Mouse (Mus musculus): ENCODE results near the gene Celf5.
"Not testable (repeated sequence)": the region's sequence is repeated elsewhere in the genome, so short reads cannot be mapped to it uniquely, and the experiment has no call there.

Gene Celf5

DNA sequence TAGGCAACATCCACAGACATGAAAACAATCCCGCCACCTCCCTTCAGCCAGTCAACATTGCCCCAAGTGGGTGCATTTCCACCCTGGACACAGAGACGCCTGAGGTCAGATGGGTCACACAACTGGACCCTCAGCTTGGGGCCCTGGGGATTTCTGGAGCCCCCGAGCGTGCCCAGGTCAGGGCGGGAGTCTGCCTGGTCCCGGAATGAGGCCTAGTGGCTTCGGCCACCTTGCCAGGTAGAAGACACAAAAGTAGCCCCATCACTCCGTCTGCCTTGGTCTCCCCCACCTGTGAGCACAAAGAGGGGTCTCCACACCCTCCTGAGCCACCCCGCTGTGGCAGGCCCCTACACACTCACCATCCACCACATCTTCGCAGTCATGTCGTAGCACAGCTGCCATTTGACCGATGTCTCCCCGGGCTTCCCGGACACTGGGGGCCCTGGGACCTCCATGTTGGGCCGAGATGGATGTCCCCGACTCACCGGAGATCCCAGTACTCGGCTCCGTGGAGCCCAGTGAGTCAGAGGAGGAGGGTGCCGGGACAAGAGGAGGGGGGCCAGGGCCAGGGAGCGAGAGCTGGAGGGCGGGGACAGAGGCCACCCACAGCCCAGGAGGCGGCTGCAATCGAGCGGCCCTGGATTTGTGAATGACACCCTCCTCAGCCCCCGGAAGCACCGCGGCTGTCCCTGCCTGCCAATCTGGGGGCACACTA is 27.2 kb downstream of the Celf5 start, which contains the start of gene Nfic:
TSS of gene Nfic (minus strand) at position 455 of the 715 bp plus-strand sequence.
- in situ Hi-C loops (cut with MboI, MseI): no loop called here

DNA sequence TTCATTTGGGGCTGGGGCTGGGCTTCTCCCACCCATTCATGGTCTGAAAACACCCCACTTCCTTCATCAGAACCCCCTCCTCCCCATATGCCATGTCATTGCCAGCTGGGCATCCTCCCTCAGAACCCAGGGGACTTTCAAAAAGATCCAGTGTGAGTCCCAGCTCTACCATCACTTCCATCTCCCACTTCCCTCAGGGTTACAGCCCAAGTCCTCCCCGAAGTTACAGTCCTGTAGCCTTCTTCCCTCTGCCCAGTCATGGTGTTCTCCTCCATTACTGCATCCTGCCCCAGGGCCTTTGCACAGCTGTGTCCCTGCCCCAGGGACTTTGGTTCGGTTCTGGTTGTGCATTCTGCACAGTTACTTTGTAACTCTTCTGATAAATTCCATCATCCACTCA is 28.4 kb downstream of the Celf5 start:
- in situ Hi-C loops (cut with MboI, MseI): no loop called here

DNA sequence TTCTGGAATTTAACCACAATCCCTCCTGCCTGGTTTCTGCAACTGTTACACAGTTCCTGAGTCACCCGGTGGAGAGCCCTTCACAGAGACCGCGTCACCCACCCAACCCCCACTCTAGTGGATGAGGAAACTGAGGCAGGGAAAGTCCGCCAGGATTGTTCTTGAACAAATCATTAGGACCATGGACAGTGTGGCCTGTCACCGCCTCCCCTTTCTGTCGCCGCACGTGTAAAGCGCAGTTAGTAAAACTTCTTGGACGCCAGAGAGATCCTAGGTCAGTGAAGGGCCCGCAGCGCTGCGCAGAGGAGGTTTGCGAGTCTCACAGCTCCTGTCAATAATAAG is 29.6 kb downstream of the Celf5 start:
- in situ Hi-C loops (cut with MboI, MseI): no loop called here

DNA sequence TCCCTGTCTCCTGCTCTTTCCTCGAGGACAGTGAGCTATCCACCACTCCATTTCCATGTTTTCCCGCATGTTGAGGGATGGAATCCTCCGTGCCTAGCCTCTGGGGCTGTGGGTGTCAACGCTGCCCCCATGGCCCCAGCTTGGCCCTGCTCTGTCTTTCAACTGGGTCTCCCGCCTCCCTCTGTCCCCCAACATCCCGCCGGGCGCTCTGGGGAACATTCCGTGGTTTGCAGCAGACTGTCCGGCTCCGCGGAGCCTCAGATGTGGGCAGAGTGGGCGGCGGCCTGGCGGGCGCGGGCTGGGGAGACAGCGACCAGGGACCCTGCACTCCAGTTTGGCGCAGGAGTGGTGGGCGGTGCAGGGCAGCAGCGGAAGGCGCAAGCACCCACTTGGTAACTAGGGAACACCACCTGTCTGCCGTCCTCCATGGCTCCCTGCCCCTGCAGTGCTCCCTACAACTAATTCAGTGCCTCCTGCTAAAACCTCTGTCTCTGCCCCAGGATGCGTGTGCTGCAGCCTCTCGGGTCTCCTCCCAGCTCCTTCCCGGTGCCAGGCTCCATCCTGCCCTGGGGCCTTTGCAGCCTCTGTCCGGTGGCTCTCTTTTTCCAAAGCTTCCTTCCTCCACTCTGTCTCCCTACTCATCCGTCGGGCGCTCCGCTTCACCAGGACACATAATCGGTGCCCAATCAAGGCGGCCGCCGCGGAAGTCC is 30.1 kb downstream of the Celf5 start:
- in situ Hi-C loops (cut with MboI, MseI): no loop called here

DNA sequence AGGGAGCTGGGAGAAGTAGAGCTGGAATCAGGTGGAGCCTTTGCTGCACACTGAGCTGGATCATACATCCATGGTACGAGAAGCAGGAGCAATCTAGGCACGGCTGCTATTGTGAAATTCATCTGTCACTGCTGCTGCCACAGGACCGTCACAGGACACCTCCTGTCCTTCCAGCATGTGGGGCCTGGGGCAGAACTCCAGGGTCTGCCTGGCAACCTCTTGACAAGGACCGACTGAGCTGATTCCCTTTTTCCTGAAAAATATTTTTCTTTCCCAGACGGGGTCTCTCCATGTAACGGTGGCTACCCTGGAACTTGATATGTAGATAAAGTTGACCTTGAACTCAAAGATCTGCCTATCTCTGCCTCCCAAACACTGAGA is 31.2 kb downstream of the Celf5 start:
- in situ Hi-C loops (cut with MboI, MseI): no loop called here

DNA sequence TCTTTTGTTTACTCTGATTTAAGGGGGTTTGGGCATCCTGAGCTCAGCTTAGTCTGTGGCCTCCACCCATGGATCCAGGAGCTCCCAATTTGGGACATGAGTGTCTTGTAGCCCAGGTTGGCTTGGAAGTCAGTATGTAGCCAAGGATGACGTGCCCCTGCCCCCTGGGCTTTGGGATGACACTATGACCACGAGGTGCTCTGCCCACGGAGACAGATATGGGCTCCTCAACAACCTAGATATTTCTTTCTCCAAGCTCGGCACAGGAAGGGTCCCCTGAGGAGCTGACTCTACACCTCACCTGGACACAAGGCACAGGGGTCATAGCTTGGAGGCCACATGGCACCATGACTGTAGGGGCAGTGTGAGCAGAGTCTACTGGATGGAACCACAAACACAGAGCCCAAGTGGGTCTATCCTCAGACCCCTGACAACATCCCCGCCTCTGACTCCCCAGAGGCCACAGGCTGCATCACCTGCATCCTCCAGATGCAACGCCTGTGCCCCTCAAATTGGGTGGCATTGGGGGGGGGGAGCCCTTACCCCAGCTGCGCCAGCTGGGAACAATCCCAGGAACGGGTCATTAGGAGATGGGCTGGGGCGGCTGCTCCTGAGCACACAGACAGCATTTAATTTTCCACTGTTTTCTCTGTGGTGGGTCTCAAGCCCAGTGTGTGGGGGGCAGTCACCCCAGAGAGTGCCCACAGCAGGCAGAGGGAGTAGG is 31.7 kb downstream of the Celf5 start:
- in situ Hi-C loops (cut with MboI, MseI): no loop called here

DNA sequence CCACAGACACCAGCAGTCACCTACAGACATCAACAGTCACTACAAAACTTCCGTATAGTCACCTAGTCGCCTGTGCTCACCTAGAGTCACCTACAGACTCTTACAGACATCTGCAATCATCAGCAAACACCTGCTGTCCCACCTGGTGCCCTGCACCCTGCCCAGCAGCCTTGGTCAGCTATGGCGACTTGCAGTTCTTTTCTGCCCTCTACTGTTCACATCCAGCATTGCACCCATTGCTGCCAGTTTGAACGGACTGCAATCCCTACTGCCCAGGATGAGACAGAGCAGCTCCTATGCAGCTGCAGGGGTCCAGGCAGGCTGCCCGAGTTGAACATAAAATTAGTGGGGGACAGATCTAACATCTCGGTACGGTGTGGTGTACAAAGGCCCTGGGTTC is 32.4 kb downstream of the Celf5 start:
- in situ Hi-C loops (cut with MboI, MseI): no loop called here

DNA sequence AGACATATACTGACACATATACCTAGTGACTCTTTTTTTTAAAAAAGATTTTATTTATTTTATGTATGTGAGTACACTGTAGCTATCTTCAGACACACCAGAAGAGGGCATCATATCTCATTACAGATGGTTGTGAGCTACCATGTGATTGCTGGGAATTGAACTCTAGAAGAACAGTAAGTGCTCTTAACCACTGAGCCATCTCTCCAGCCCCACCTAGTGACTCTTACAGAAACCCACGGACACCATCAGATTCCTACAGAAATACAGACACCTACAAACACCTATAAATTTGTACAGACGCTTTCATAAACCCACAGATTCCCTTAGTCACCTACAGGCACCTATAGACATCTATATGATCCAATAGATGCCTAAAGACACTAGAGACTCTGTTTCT is 37.0 kb downstream of the Celf5 start:
- in situ Hi-C loops (cut with MboI, MseI): not testable (repeated sequence)

DNA sequence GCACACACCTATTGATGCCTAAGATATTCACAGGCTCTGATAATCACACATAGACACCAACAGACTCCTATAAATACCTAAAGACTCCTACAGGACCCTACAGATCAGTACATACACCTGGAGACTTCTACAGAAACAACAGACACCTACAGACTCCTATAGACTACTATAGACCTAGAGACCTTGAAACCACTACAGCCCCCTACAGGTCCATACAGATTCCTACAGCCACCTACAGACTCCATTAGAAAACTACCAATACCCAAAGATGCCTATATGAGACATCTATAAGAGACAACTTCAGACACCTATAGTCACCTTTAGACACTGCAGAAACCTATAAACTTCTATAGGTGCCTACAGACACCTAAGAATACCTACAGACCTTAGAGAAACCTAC is 41.5 kb downstream of the Celf5 start:
- in situ Hi-C loops (cut with MboI, MseI): loop anchor here (5.0 kb wide), 1 partner anchor 34 kb away; no protein-coding TSS in a partner anchor

DNA sequence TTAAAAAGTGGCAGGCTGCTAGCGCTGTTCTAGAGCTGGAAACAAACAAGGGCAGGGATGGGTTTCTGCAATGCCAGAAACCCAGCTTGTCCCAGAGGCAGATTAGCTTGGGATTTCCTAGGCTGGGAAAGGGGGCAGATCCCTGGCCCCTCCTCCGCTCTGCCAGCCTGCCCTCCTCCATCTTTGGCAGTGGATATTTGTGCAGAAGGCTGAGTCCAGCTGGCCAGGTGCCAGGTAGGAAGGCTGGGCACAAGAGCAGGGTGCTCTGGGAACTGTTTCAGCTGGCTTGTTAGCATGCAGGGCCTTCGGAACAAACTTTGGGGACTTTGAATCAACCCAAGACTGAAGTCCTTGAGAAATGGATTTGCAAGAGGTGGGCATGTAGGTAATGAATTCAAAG is 47.1 kb downstream of the Celf5 start:
- in situ Hi-C loops (cut with MboI, MseI): loop anchor here (5.0 kb wide), 1 partner anchor 668 kb away; no protein-coding TSS in a partner anchor

DNA sequence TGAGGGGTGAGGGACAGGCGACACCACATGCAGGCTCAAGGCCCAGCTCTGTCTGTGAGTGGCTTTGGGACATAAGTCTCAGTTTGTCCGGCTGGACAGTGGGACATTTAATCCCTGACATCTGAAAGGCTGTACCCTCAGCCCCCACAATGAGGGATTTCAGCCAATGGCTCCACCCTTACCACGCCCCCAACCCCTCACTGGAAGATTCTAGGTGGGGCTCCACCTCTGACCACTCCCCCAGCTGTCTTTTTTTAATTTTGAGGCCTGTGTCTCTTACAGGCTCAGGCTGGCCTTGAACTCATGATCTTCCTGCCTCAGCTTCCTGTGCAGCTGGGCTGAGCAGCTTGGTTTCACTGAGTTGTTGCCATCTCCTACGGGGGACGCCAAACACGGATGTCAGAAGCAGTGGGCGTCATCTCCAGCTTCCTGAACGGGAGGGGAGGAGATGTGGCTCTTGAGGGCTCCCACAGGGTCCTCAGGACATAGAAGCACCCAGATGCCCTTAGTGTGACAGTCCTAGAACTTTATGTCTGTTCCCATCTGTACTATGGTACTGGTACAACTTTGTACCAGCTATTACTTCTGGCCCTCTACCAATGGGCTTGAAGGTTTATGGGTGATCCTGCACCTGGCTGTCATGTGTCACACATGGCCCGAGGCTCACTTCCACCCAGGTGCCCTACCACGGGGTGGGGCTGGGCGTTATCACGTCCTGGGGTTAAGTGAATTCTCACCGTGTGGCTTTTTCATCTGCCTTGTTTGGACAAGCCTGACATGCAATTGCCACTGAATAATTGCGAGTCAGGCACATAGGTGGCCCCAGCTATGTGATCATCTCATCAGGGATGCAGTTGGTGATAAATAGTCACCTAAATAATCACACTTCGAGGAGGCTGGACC is 47.9 kb downstream of the Celf5 start:
- in situ Hi-C loops (cut with MboI, MseI): loop anchor here (5.0 kb wide), 1 partner anchor 667 kb away; no protein-coding TSS in a partner anchor

DNA sequence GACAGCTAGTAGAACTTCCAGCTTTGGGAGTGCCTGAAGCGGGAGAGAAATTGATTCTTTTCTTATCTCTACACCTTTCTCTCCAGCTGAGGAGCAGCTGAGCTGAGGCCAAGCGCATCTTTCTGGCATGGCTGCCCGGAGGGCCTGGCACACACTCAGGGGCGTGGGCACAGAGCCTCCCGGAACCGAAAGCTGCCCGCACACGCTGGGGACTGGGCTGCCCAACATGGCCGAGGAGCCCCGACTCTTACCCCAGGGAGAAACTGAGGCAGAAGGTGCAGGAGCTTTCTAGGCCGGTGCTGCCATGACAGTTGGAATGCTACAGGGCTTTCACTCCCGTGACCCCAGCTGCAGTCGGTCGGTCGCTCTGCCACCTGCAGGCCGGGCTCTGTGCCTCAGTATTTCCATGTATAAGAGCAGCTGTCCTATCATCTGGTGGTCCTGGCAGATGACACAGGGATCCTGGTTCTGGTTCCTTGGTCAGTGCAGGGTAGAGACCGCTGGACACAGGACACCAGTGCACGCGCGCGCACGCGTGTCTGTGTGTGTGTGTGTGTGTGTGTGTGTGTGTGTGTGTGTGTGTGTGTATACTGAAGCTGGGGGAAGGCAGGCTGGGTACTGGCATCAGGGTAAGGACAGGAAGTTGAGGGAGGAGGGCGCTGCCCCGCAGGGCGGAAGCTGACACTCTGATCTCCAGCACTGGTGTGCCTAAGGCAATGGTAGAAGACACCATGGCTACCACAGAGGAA is 48.8 kb downstream of the Celf5 start:
- in situ Hi-C loops (cut with MboI, MseI): no loop called here

DNA sequence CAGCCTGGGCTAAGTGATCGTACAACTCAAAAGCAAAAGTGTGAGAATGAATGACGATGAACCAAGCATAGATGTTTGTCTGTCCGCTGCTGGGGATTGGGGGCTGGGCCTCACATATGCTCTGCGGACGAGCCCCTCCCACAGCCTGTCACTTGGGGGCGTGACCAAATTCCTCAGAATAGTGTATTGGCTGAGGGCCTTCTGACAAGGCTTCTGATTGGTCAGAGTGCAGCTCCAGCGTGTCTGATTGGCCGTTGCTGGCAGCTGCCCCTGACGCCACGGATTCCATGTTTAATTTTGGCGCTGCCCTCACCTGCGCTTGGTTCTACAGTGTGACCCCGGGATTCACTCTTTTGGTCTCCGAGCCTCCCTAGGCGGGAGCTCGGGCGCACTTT is 49.6 kb downstream of the Celf5 start:
- in situ Hi-C loops (cut with MboI, MseI): no loop called here

DNA sequence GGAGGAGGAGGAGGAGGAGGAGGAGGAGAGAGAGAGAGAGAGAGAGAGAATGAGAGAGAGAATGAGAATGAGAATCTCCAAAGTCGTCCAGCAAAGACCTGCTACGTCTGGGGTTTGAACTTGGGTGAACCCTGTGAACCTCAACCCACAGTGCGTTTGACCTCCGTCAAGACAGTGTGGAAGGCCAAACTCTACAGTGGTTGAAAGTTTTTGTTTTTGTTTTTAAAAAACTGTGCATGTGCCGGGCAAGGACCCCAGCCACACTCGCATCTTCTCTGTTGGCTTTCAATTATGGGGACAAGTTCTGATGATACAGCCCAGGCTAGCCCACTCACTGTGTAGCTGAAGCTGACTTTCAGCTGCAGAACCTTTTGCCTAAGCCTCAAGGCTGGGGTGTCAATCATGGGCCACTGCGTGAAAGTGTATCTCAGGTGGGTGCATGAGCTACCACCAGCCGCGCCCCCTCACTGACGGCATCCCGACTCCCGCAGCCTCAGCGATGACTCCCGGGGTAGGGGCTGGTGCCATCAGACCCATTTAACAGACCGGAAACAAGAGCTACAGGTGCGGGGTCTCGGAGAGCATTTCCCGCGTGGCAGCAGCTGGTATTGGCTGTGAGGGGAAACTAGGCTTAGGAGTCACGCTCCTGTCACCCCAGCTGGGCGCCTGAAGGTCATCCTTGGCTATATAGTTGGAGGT is 50.2 kb downstream of the Celf5 start:
- in situ Hi-C loops (cut with MboI, MseI): no loop called here

DNA sequence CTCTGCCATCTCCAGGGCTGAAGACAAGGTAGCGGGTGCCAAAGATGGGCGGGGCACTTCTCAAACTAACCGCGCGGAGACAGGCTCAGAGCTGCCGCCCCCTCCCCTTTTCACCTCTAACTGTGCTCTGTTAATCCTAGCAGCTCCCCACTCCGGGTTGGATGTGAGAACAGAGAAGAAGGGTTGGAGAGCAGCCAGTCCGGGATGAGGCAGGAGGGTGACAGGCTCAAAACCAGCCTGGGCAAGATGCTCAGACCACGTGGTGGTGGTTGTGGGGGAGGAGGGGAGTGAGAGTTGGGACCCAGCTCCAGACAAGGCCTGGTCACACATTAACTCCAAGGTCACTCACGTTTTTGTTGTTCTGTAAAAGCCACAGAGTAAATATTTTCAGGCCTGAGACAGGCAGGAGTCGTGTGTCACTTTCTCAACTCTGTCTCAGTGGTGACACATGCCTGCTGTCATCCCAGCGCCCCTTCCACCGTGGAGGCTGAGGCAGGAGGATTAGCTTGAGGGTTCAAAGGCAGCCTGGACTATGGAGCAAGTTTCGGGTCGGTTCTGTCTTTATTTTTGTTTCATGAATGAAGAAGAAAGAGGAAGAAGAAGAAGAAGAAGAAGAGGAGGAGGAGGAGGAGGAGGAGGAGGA is 50.9 kb downstream of the Celf5 start:
- in situ Hi-C loops (cut with MboI, MseI): no loop called here

DNA sequence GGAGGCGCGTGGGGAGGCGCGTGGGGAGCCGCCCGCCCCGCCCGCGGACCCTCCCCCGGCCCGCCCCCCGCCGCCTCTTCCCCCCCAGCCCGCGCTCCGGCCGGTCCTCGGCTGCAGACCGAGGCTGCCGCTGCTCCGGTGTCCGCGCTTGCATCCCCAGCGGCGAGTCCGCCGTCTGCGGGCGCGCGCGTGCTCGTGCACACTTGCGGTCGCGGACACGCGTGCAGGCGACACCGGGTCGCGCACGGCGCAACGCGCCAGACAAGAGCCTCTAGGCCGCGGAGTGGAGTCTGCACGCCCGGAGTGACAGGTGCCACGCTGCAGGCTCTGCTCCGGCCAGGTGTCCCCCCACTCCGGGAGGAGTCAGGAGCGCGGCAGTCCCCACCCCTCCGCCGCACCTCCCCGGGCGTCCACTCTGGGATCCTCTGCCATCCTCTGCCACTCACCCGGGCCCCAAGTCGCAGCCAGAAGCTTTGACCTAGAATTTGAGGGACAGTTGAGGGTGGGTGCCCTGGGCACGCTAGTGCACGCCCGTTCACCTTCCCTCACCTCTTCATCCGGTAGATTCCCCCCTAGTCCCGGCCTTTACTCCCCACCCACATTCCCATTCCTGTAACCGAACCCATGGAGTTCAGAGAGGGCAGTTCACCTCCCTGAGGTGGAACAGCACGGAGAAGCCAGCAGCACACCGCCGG is 51.5 kb downstream of the Celf5 start:
- in situ Hi-C loops (cut with MboI, MseI): no loop called here

DNA sequence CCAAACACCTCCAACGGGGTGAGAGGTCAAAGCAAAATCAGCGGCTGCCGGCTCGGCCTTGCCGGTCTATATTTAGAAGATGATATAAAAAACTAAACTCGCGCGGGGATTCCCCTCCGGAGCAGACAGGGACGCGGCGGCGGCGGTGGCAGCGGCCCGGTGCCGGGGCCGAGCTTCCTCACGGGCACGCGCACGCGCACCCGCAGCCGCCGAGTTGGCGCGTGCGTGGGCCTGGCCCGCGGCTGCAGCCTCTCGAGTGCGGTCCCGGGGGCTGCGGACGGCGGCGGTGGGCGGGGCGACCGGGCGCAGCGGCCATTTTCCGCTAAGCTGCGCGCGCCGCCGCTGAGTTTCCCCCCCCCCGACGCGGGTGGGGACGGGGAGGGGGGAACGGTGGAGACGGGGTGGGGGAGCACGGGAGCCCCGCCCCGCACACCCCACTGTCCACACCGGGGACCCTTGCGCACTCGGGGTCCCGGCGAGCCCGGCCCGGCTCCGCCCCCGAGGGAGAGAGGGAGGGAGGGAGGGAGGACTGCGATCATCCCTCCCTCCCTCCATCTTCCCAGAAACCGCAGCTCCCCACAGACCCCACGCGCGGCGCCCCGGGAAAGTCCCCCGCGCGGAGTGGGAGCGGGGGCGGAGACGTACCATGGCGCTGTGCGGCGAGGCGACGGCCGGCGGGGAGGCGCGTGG is 52.2 kb downstream of the Celf5 start:
- in situ Hi-C loops (cut with MboI, MseI): no loop called here

DNA sequence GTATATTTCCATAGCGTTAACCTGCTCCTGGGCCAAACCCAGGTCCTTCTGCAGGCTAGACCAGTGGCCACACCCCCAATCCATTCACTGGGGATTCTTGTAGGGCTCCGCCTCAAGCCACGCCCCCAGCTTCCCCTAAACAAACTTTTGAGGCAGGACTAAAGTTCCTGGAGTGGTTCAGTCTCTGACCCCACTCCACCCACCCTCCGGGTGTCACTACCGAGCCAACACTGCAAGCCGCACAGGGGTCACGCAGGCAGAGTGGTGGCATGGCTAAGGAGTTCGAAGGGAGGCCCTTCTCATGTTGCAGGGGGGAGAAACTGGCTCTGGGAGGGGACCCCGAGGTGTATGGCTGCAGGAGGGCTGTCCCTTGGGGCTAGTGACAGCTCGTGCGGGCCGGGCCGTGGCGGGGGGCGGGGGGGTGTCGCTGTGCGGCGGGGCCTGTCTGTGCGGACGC is 52.9 kb downstream of the Celf5 start:
- in situ Hi-C loops (cut with MboI, MseI): no loop called here
